In genomic region chr7:19148180-19148874, GRCm38 (mm10) we compare ENCODE assay signal across 8 mouse cellular contexts. TPM values are rescaled to one million over a fixed set of nuclear protein-coding genes. Genes with fewer than 3 reads are reported as not detected.
DNase-seq lines count a peak whose midpoint lies in the region; ATAC-seq and TF ChIP-seq lines count a peak whose summit lies in the region.

No protein-coding gene starts in this region.

- peak overlapping the region; percentile 88 for H3K4me2 ChIP-seq in forebrain, embryonic 15.5 days (replicated peaks)
- peak overlapping the region; percentile 97 for H3K4me2 ChIP-seq in liver, embryonic 14.5 days (ENCODE audit: low read depth)

- intact Hi-C loops in heart, postnatal 14 days (cut with DNase I) = no loop called here
- intact Hi-C loops in left cerebral cortex, postnatal 25 days (cut with DNase I) = no loop called here

- H3K36me3 ChIP-seq in heart, embryonic 10.5 days = peaks cover 31% of the 10 kb centered on the region
- H3K36me3 ChIP-seq in E14TG2a.4 (ENCODE audit: insufficient read depth, low read length) = peaks cover 50% of the 10 kb centered on the region
- H3K36me3 ChIP-seq in forebrain, embryonic 15.5 days = peaks cover 12% of the 10 kb centered on the region
- H3K36me3 ChIP-seq in liver, embryonic 14.5 days (replicated peaks; ENCODE audit: control insufficient read depth, insufficient read depth, low read depth) = peaks cover 11% of the 10 kb centered on the region

- H3K27ac ChIP-seq in heart, embryonic 10.5 days = peak overlapping the region; percentile 89
- peak overlapping the region; percentile 88 for H3K27ac ChIP-seq in forebrain, embryonic 15.5 days (replicated peaks)
- peak overlapping the region; percentile 64 for H3K27ac ChIP-seq in liver, embryonic 14.5 days

- WGBS in heart, embryonic 10.5 days = 13% methylated on average over 20 of the region's 20 CpGs
- 15% methylated on average over 20 of the region's 20 CpGs for WGBS in forebrain, embryonic 15.5 days
- WGBS in liver, embryonic 14.5 days (ENCODE audit: insufficient replicate concordance) = 8% methylated on average over 20 of the region's 20 CpGs

- H3K4me3 ChIP-seq in heart, embryonic 10.5 days = peak overlapping the region; percentile 78
- H3K4me3 ChIP-seq in E14TG2a.4 (replicated peaks; ENCODE audit: low read length) = peak overlapping the region; percentile 99
- peak overlapping the region; percentile 64 for H3K4me3 ChIP-seq in forebrain, embryonic 15.5 days
- H3K4me3 ChIP-seq in liver, embryonic 14.5 days (ENCODE audit: insufficient read depth in 1 of 2, low read depth in 2 of 2, low read length in 2 of 2) = peak overlapping the region; percentile 62 to 77

- H3K4me1 ChIP-seq in heart, embryonic 10.5 days = peaks cover 28% of the 10 kb centered on the region
- H3K4me1 ChIP-seq in E14TG2a.4 (replicated peaks; ENCODE audit: low read depth, low read length) = peaks cover 40% of the 10 kb centered on the region
- peaks cover 22% of the 10 kb centered on the region for H3K4me1 ChIP-seq in forebrain, embryonic 15.5 days
- peaks cover 14 to 16% of the 10 kb centered on the region in 2 experiments for H3K4me1 ChIP-seq in liver, embryonic 14.5 days (replicated peaks; ENCODE audit: control insufficient read depth in 2 of 2, insufficient read depth in 2 of 2, low read length in 1 of 2)

- H3K9me3 ChIP-seq in heart, embryonic 10.5 days = no peaks in the 10 kb centered on the region
- no peaks in the 10 kb centered on the region for H3K9me3 ChIP-seq in E14TG2a.4 (ENCODE audit: low read length)
- no peaks in the 10 kb centered on the region for H3K9me3 ChIP-seq in forebrain, embryonic 15.5 days
- H3K9me3 ChIP-seq in liver, embryonic 14.5 days (ENCODE audit: control insufficient read depth, low read length) = no peaks in the 10 kb centered on the region

- no peak for DNase-seq in heart, embryonic 10.5 days (ENCODE audit: low spot score)
- DNase-seq in heart, postnatal 14 days = no peak
- DNase-seq in liver, embryonic 14.5 days (ENCODE audit: low read depth in 3 of 3, low spot score in 3 of 3) = no peak
- DNase-seq in left cerebral cortex, postnatal 25 days (ENCODE audit: low spot score in 2 of 2) = no peak
- no peak for DNase-seq in urinary bladder, postnatal 10 days (ENCODE audit: low spot score)
- DNase-seq in layer of hippocampus, postnatal 10 days (ENCODE audit: low spot score in 2 of 2) = no peak

- H3K27me3 ChIP-seq in heart, embryonic 10.5 days (ENCODE audit: insufficient read depth, poor library complexity, severe bottlenecking) = no peaks in the 10 kb centered on the region
- H3K27me3 ChIP-seq in E14TG2a.4 (ENCODE audit: insufficient read depth, low read length) = no peaks in the 10 kb centered on the region
- no peaks in the 10 kb centered on the region for H3K27me3 ChIP-seq in forebrain, embryonic 15.5 days
- no peaks in the 10 kb centered on the region for H3K27me3 ChIP-seq in liver, embryonic 14.5 days (ENCODE audit: control insufficient read depth, insufficient read depth, low read length)

- peak; percentile 1; the same call in 1 of the 2 replicates for ATAC-seq in forebrain, embryonic 15.5 days (replicated peaks)
- no peak for ATAC-seq in liver, embryonic 14.5 days (ENCODE audit: insufficient read depth)

- TF ChIP-seq EP300 in liver, embryonic 14.5 days (IDR thresholded peaks at IDR 0.05; ENCODE audit: low read depth) = no peak

- no peak for TF ChIP-seq CTCF in E14TG2a.4 (conservative IDR thresholded peaks at IDR 0.05; ENCODE audit: low read length)
- TF ChIP-seq CTCF in liver, embryonic 14.5 days (IDR thresholded peaks at IDR 0.05; ENCODE audit: low read depth) = no peak

- H3K9ac ChIP-seq in forebrain, embryonic 15.5 days (replicated peaks) = peak overlapping the region; percentile 62
- H3K9ac ChIP-seq in liver, embryonic 14.5 days (replicated peaks) = peak overlapping the region; percentile 75

RNA-seq across cellular contexts. Expression of gene Qpctl, which starts 0.8 kb away (rescaled TPM):
- 10.8 and 12.1 TPM in 2 replicates for polyA plus RNA-seq in heart, embryonic 10.5 days (2016; fragmentation: Nextera tagmentation; extraction: Ambion mirVana)
- total RNA-seq in heart, postnatal 14 days (2021) = 1 to 10 TPM; 5.9 to 6.1 TPM
- 18.7 and 19.4 TPM in 2 replicates for polyA plus RNA-seq in forebrain, embryonic 15.5 days (2015; fragmentation: Nextera tagmentation; extraction: Ambion mirVana)
- 2.2 and 2.3 TPM in 2 replicates for polyA plus RNA-seq in liver, embryonic 14.5 days (2012; rRNA removed)
- 2.3 and 3.0 TPM in 2 replicates for polyA plus RNA-seq in liver, embryonic 14.5 days (2014; fragmentation: Nextera tagmentation; extraction: Ambion mirVana)
- total RNA-seq in left cerebral cortex, postnatal 25 days (2021) = 10 to 100 TPM; 15.5 to 16.0 TPM
- 10 to 100 TPM; 20.9 to 22.8 TPM for total RNA-seq in layer of hippocampus, postnatal 10 days (2021)

RNA-seq across cellular contexts. Expression of gene Snrpd2, which starts 1.2 kb away (rescaled TPM):
- polyA plus RNA-seq in heart, embryonic 10.5 days (2016; fragmentation: Nextera tagmentation; extraction: Ambion mirVana) = 132 and 142 TPM in 2 replicates
- total RNA-seq in heart, postnatal 14 days (2021) = 10 to 100 TPM; 62.8 to 70.8 TPM
- 135 and 143 TPM in 2 replicates for polyA plus RNA-seq in forebrain, embryonic 15.5 days (2015; fragmentation: Nextera tagmentation; extraction: Ambion mirVana)
- polyA plus RNA-seq in liver, embryonic 14.5 days (2012; rRNA removed) = 40.7 and 67.5 TPM in 2 replicates
- 75.3 and 76.0 TPM in 2 replicates for polyA plus RNA-seq in liver, embryonic 14.5 days (2014; fragmentation: Nextera tagmentation; extraction: Ambion mirVana)
- total RNA-seq in left cerebral cortex, postnatal 25 days (2021) = 10 to 100 TPM; 72.8 to 77.5 TPM
- 100 to 1,000 TPM in 1 of 2 experiments, 10 to 100 TPM in 1; 94.1 to 100 TPM for total RNA-seq in layer of hippocampus, postnatal 10 days (2021)

RNA-seq across cellular contexts. Expression of gene Gipr, which starts 17.6 kb away (rescaled TPM):
- polyA plus RNA-seq in heart, embryonic 10.5 days (2016; fragmentation: Nextera tagmentation; extraction: Ambion mirVana) = 9.7 and 12.8 TPM in 2 replicates
- under 1 TPM; 0.37 to 0.55 TPM for total RNA-seq in heart, postnatal 14 days (2021)
- polyA plus RNA-seq in forebrain, embryonic 15.5 days (2015; fragmentation: Nextera tagmentation; extraction: Ambion mirVana) = 18.1 and 20.0 TPM in 2 replicates
- 0.05 and 0.16 TPM in 2 replicates for polyA plus RNA-seq in liver, embryonic 14.5 days (2012; rRNA removed)
- 0.10 TPM in 1 of 2 replicates, not detected in the other for polyA plus RNA-seq in liver, embryonic 14.5 days (2014; fragmentation: Nextera tagmentation; extraction: Ambion mirVana)
- total RNA-seq in left cerebral cortex, postnatal 25 days (2021) = 1 to 10 TPM; 1.1 to 1.5 TPM
- 1 to 10 TPM; 3.0 to 4.1 TPM for total RNA-seq in layer of hippocampus, postnatal 10 days (2021)

RNA-seq across cellular contexts. Expression of gene Eml2, which starts 27.9 kb away (rescaled TPM):
- 12.2 and 14.2 TPM in 2 replicates for polyA plus RNA-seq in heart, embryonic 10.5 days (2016; fragmentation: Nextera tagmentation; extraction: Ambion mirVana)
- total RNA-seq in heart, postnatal 14 days (2021) = 10 to 100 TPM; 37.9 to 43.0 TPM
- 8.2 and 12.5 TPM in 2 replicates for polyA plus RNA-seq in forebrain, embryonic 15.5 days (2015; fragmentation: Nextera tagmentation; extraction: Ambion mirVana)
- polyA plus RNA-seq in liver, embryonic 14.5 days (2012; rRNA removed) = 6.1 and 7.3 TPM in 2 replicates
- 0.98 and 1.3 TPM in 2 replicates for polyA plus RNA-seq in liver, embryonic 14.5 days (2014; fragmentation: Nextera tagmentation; extraction: Ambion mirVana)
- 100 to 1,000 TPM; 125 to 133 TPM for total RNA-seq in left cerebral cortex, postnatal 25 days (2021)
- 100 to 1,000 TPM; 183 to 198 TPM for total RNA-seq in layer of hippocampus, postnatal 10 days (2021)

RNA-seq across cellular contexts. Expression of gene Fbxo46, which starts 28.7 kb away (rescaled TPM):
- 12.2 and 13.1 TPM in 2 replicates for polyA plus RNA-seq in heart, embryonic 10.5 days (2016; fragmentation: Nextera tagmentation; extraction: Ambion mirVana)
- 1 to 10 TPM; 5.7 to 6.6 TPM for total RNA-seq in heart, postnatal 14 days (2021)
- polyA plus RNA-seq in forebrain, embryonic 15.5 days (2015; fragmentation: Nextera tagmentation; extraction: Ambion mirVana) = 23.4 and 25.4 TPM in 2 replicates
- polyA plus RNA-seq in liver, embryonic 14.5 days (2012; rRNA removed) = 2.0 and 2.6 TPM in 2 replicates
- polyA plus RNA-seq in liver, embryonic 14.5 days (2014; fragmentation: Nextera tagmentation; extraction: Ambion mirVana) = 2.6 and 3.0 TPM in 2 replicates
- total RNA-seq in left cerebral cortex, postnatal 25 days (2021) = 10 to 100 TPM; 12.5 to 14.4 TPM
- 10 to 100 TPM; 11.5 to 13.9 TPM for total RNA-seq in layer of hippocampus, postnatal 10 days (2021)
